Mouse (Mus musculus) layer of hippocampus, adult 18-20 months (tissue): ENCODE measurements around the gene Slc38a1. TPM values are rescaled to one million over a fixed set of nuclear protein-coding genes. Genes with fewer than 3 reads are reported as not detected.

Experiments used
- DNase-seq, 2 experiments: peaks; one replicate each; pipeline ENCODE4 v3.0.0; 2022; ENCODE audit warnings: low spot score in 2 of 2
- total RNA-seq, 2 experiments: library from RNA; stranded (reverse); gene quantifications; 2 replicates each; pipeline ENCODE4 v1.2.3; 2021

Slc38a1 gene
- total RNA-seq, 2 experiments from 2014 or later, result 77.6 to 84.1 TPM

- DNase-seq, result no peak
These were observed 20.3 kb downstream of the Slc38a1 start for GRCm38 (mm10) chr15:96622376-96622775.

- no peak for DNase-seq
These were observed 21.0 kb downstream of the Slc38a1 start for GRCm38 (mm10) chr15:96621686-96622085.

- DNase-seq, result no peak
These were observed 25.2 kb downstream of the Slc38a1 start for GRCm38 (mm10) chr15:96617555-96617954.

GRCm38 (mm10) chr15:96608671-96609070, 34.0 kb downstream of the Slc38a1 start:
- DNase-seq, result no peak

- no peak for DNase-seq
These were observed 35.3 kb downstream of the Slc38a1 start for GRCm38 (mm10) chr15:96607422-96607821.

- DNase-seq, result peak; percentile 28 to 49
These were observed 38.4 kb downstream of the Slc38a1 start for GRCm38 (mm10) chr15:96604282-96604681.

- DNase-seq, result no peak
These were observed 40.7 kb downstream of the Slc38a1 start for GRCm38 (mm10) chr15:96602043-96602442.

GRCm38 (mm10) chr15:96599852-96600781, 42.6 kb downstream of the Slc38a1 start:
- peak in 1 of 2 experiments; percentile 36 for DNase-seq

GRCm38 (mm10) chr15:96598888-96599578, 43.7 kb downstream of the Slc38a1 start:
- DNase-seq, result no peak

- DNase-seq, result no peak
These were observed 45.6 kb downstream of the Slc38a1 start for GRCm38 (mm10) chr15:96597116-96597515.

- no peak for DNase-seq
These were observed 48.4 kb downstream of the Slc38a1 start for GRCm38 (mm10) chr15:96594316-96594715.

GRCm38 (mm10) chr15:96593866-96594265, 48.8 kb downstream of the Slc38a1 start:
- no peak for DNase-seq

- no peak for DNase-seq
These were observed 49.3 kb downstream of the Slc38a1 start for GRCm38 (mm10) chr15:96593457-96593856.

GRCm38 (mm10) chr15:96592976-96593375, 49.7 kb downstream of the Slc38a1 start:
- no peak for DNase-seq

GRCm38 (mm10) chr15:96591876-96592417, 50.8 kb downstream of the Slc38a1 start:
- no peak for DNase-seq

GRCm38 (mm10) chr15:96588996-96589657, 53.6 kb downstream of the Slc38a1 start:
- DNase-seq, result no peak

- peak in 1 of 2 experiments; percentile 64 for DNase-seq
These were observed 54.7 kb downstream of the Slc38a1 start for GRCm38 (mm10) chr15:96587998-96588397.

GRCm38 (mm10) chr15:96583371-96584008, 59.2 kb downstream of the Slc38a1 start:
- no peak for DNase-seq

GRCm38 (mm10) chr15:96576998-96577397, 65.7 kb downstream of the Slc38a1 start:
- DNase-seq, result no peak

GRCm38 (mm10) chr15:96568983-96569363, 73.7 kb downstream of the Slc38a1 start:
- DNase-seq, result no peak
